Mouse (Mus musculus) lung, embryonic 16.5 days (tissue): ENCODE data around the gene Eif2b3. TPM values are rescaled to one million over a fixed set of nuclear protein-coding genes. Genes with fewer than 3 reads are reported as not detected.

ENCODE experiments used
- ATAC-seq: fragments of 200-750 bp; cut with Nextera tagmentation; 2 replicates; pipeline ENCODE4 v1.8.0; 2017; ENCODE audit warnings: low read depth, mild to moderate bottlenecking, moderate library complexity
- H3K27ac ChIP-seq: fragments of 300-500 bp; sonication (generic); 2 replicates; pipeline ENCODE4 v1.5.1; 2014; ENCODE audit warnings: mild to moderate bottlenecking, control low read depth, low read length
- H3K27me3 ChIP-seq: fragments of 300-500 bp; sonication (generic); 2 replicates; pipeline ENCODE4 v1.6.1; 2014; ENCODE audit warnings: low read depth, low read length, mixed read lengths; ENCODE audit not compliant: control insufficient read depth, insufficient read depth
- H3K36me3 ChIP-seq: fragments of 300-500 bp; sonication (generic); 2 replicates; pipeline ENCODE4 v1.6.1; 2014; ENCODE audit warnings: low read length; ENCODE audit not compliant: control insufficient read depth, insufficient read depth
- H3K4me1 ChIP-seq: fragments of 300-500 bp; sonication (generic); replicated peaks from 2 replicates; pipeline ENCODE4 v1.6.1; 2014; ENCODE audit warnings: low read length, mixed read lengths; ENCODE audit not compliant: control insufficient read depth, insufficient read depth
- H3K4me2 ChIP-seq: fragments of 300-500 bp; sonication (generic); 2 replicates; pipeline ENCODE4 v1.6.1; 2014; ENCODE audit warnings: low read depth, low read length, control low read depth
- H3K4me3 ChIP-seq: fragments of 300-500 bp; sonication (generic); 2 replicates; pipeline ENCODE4 v1.5.1; 2014; ENCODE audit warnings: mild to moderate bottlenecking, low read length, control low read depth
- H3K9ac ChIP-seq: fragments of 300-500 bp; sonication (generic); 2 replicates; pipeline ENCODE4 v1.6.1; 2014; ENCODE audit warnings: low read length, control low read depth
- H3K9me3 ChIP-seq: fragments of 300-500 bp; sonication (generic); 2 replicates; pipeline ENCODE4 v1.6.1; 2016; ENCODE audit warnings: low read length; ENCODE audit not compliant: control insufficient read depth
- WGBS: fragments of 180-500 bp; shearing (Covaris S2); extraction: QIAGEN DNeasy Blood & Tissue Kit; methylation state at CpG from one replicate; pipeline ENCODE4 v1.1.7; 2014; 5-methylcytosine and 5-hydroxymethylcytosine counted together
- polyA plus RNA-seq: library from polyadenylated mRNA; unstranded; fragments of >200 nt; fragmentation: Nextera tagmentation; extraction: Ambion mirVana; gene quantifications from 2 replicates; pipeline ENCODE4 v1.2.1, GENCODE M21; 2015

The Eif2b3 gene
- polyA plus RNA-seq, 1 experiment from 2014 or later: 29.7 TPM

- H3K4me1 ChIP-seq: peaks cover 1% of the 10 kb centered on the region; the same call in 1 of the 2 replicates
- H3K4me3 ChIP-seq: no peak overlapping the region
- ATAC-seq: no peak
- H3K9me3 ChIP-seq: no peaks in the 10 kb centered on the region
- H3K27ac ChIP-seq: no peak overlapping the region
- 92% methylated on average over 13 of the region's 13 CpGs for WGBS
- no peak overlapping the region for H3K9ac ChIP-seq
- no peaks in the 10 kb centered on the region for H3K27me3 ChIP-seq
- peaks cover 12% of the 10 kb centered on the region; the same call in 1 of the 2 replicates for H3K36me3 ChIP-seq
- no peak overlapping the region for H3K4me2 ChIP-seq
Observed at GRCm38 (mm10) chr4:117110249-117110648, 91.0 kb downstream of the Eif2b3 start.

GRCm38 (mm10) chr4:117110985-117111384, 91.8 kb downstream of the Eif2b3 start:
- 95% methylated on average over 11 of the region's 11 CpGs for WGBS
- Histone ChIP-seq H3K36me3 (peaks cover 12% of the 10 kb centered on the region; the same call in 1 of the 2 replicates), H3K4me2 (no peak overlapping the region), H3K27ac (no peak overlapping the region), H3K27me3 (no peaks in the 10 kb centered on the region), H3K4me1 (no peaks in the 10 kb centered on the region), H3K9ac (no peak overlapping the region), H3K9me3 (no peaks in the 10 kb centered on the region), H3K4me3 (no peak overlapping the region)
- no peak for ATAC-seq

- Histone ChIP-seq H3K36me3 (peaks cover 12% of the 10 kb centered on the region; the same call in 1 of the 2 replicates), H3K9ac (no peak overlapping the region), H3K4me2 (no peak overlapping the region), H3K4me3 (no peak overlapping the region), H3K27ac (no peak overlapping the region), H3K9me3 (no peaks in the 10 kb centered on the region), H3K27me3 (no peaks in the 10 kb centered on the region), H3K4me1 (no peaks in the 10 kb centered on the region)
- ATAC-seq: no peak
- WGBS: 84% methylated on average over 1 of the region's 1 CpGs
Observed at GRCm38 (mm10) chr4:117113237-117113636, 94.0 kb downstream of the Eif2b3 start.

- H3K27me3 ChIP-seq: no peaks in the 10 kb centered on the region
- peaks cover 6% of the 10 kb centered on the region; the same call in 1 of the 2 replicates for H3K4me1 ChIP-seq
- no peak for ATAC-seq
- 0 out of 2 replicates have a peak, but pooled peaks cover 4% of the 10 kb centered on the region for H3K36me3 ChIP-seq
- no peak overlapping the region for H3K4me2 ChIP-seq
- WGBS: 82% methylated on average over 5 of the region's 5 CpGs
- H3K9ac ChIP-seq: no peak overlapping the region
- no peak overlapping the region for H3K4me3 ChIP-seq
- H3K27ac ChIP-seq: no peak overlapping the region
- no peaks in the 10 kb centered on the region for H3K9me3 ChIP-seq
Observed at GRCm38 (mm10) chr4:117115592-117115991, 96.4 kb downstream of the Eif2b3 start.

- Histone ChIP-seq H3K9ac (no peak overlapping the region), H3K4me2 (no peak overlapping the region), H3K27me3 (no peaks in the 10 kb centered on the region), H3K9me3 (no peaks in the 10 kb centered on the region), H3K27ac (no peak overlapping the region), H3K4me3 (no peak overlapping the region), H3K4me1 (peaks cover 9% of the 10 kb centered on the region; the same call in 1 of the 2 replicates), H3K36me3 (0 out of 2 replicates have a peak, but pooled peaks cover 2% of the 10 kb centered on the region)
- ATAC-seq: no peak
- 92% methylated on average over 7 of the region's 7 CpGs for WGBS
Observed at GRCm38 (mm10) chr4:117117931-117118330, 98.7 kb downstream of the Eif2b3 start.

GRCm38 (mm10) chr4:117119636-117120035, 100.4 kb downstream of the Eif2b3 start:
- H3K4me2 ChIP-seq: peak overlapping the region; percentile 85
- H3K4me1 ChIP-seq: peaks cover 17% of the 10 kb centered on the region
- H3K27ac ChIP-seq: peak overlapping the region; percentile 95
- H3K27me3 ChIP-seq: no peaks in the 10 kb centered on the region
- WGBS: 68% methylated on average over 5 of the region's 5 CpGs
- peak overlapping the region; percentile 77 for H3K9ac ChIP-seq
- ATAC-seq: no peak
- H3K4me3 ChIP-seq: peak overlapping the region; percentile 83
- no peaks in the 10 kb centered on the region for H3K36me3 ChIP-seq
- H3K9me3 ChIP-seq: no peaks in the 10 kb centered on the region

GRCm38 (mm10) chr4:117120052-117120444, 100.8 kb downstream of the Eif2b3 start:
- Histone ChIP-seq H3K4me3 (peak overlapping the region; percentile 83), H3K27ac (peak overlapping the region; percentile 95), H3K4me1 (peaks cover 21% of the 10 kb centered on the region), H3K36me3 (no peaks in the 10 kb centered on the region), H3K27me3 (no peaks in the 10 kb centered on the region), H3K4me2 (peak overlapping the region; percentile 85), H3K9ac (peak overlapping the region; percentile 77), H3K9me3 (no peaks in the 10 kb centered on the region)
- WGBS: 3% methylated on average over 10 of the region's 10 CpGs
- ATAC-seq: no peak; the same call in 1 of the 2 replicates

- WGBS: under 1% methylated on average over 69 of the region's 69 CpGs
- H3K36me3 ChIP-seq: no peaks in the 10 kb centered on the region
- H3K4me3 ChIP-seq: peak overlapping the region; percentile 83
- no peaks in the 10 kb centered on the region for H3K27me3 ChIP-seq
- peaks cover 28% of the 10 kb centered on the region for H3K4me1 ChIP-seq
- H3K9ac ChIP-seq: peak overlapping the region; percentile 81
- peak overlapping the region; percentile 85 for H3K4me2 ChIP-seq
- H3K9me3 ChIP-seq: no peaks in the 10 kb centered on the region
- peak; percentile 96 for ATAC-seq
- H3K27ac ChIP-seq: peak overlapping the region; percentile 95
Observed at GRCm38 (mm10) chr4:117120445-117121414, 101.5 kb downstream of the Eif2b3 start.

- no peak overlapping the region for H3K27ac ChIP-seq
- H3K4me1 ChIP-seq: peaks cover 34% of the 10 kb centered on the region
- no peak overlapping the region for H3K4me2 ChIP-seq
- no peak overlapping the region for H3K4me3 ChIP-seq
- H3K9ac ChIP-seq: no peak overlapping the region
- WGBS: 74% methylated on average over 4 of the region's 4 CpGs
- no peaks in the 10 kb centered on the region for H3K27me3 ChIP-seq
- no peak for ATAC-seq
- no peaks in the 10 kb centered on the region for H3K9me3 ChIP-seq
- H3K36me3 ChIP-seq: no peaks in the 10 kb centered on the region
Observed at GRCm38 (mm10) chr4:117122209-117122608, 103.0 kb downstream of the Eif2b3 start.
